8 mouse cellular contexts compared by ENCODE assay signal in genomic region chrX:161716503-161716864, GRCm38 (mm10). TPM values are rescaled to one million over a fixed set of nuclear protein-coding genes. Genes with fewer than 3 reads are reported as not detected.
DNase-seq lines count a peak whose midpoint lies in the region; ATAC-seq and TF ChIP-seq lines count a peak whose summit lies in the region.

No protein-coding gene starts in this region.

- no peak; the same call in 1 of the 2 replicates for ATAC-seq in heart, embryonic 12.5 days (ENCODE audit: insufficient number of reproducible peaks, low FRiP score)
- no peak for ATAC-seq in liver, embryonic 16.5 days (ENCODE audit: low read depth)

- H3K27me3 ChIP-seq in heart, embryonic 12.5 days (replicated peaks), result peaks cover 41% of the 10 kb centered on the region
- peaks cover 71% of the 10 kb centered on the region for H3K27me3 ChIP-seq in hindbrain, embryonic 10.5 days (ENCODE audit: insufficient read depth, poor library complexity, severe bottlenecking)
- H3K27me3 ChIP-seq in liver, embryonic 16.5 days (ENCODE audit: control insufficient read depth, insufficient read depth, low read depth, low read length), result peaks cover 27% of the 10 kb centered on the region

- no peak overlapping the region for H3K27ac ChIP-seq in heart, embryonic 12.5 days (ENCODE audit: poor library complexity, severe bottlenecking)
- H3K27ac ChIP-seq in ES-E14 (ENCODE audit: insufficient read depth, low read depth, low read length, poor library complexity, severe bottlenecking), result no peak overlapping the region
- H3K27ac ChIP-seq in hindbrain, embryonic 10.5 days, result no peak overlapping the region
- H3K27ac ChIP-seq in liver, embryonic 16.5 days (ENCODE audit: low read length), result no peak overlapping the region

- H3K9me3 ChIP-seq in heart, embryonic 12.5 days (replicated peaks), result no peaks in the 10 kb centered on the region
- no peaks in the 10 kb centered on the region for H3K9me3 ChIP-seq in ES-E14 (ENCODE audit: control insufficient read depth, insufficient read depth, low read depth, low read length)
- no peaks in the 10 kb centered on the region for H3K9me3 ChIP-seq in hindbrain, embryonic 10.5 days
- H3K9me3 ChIP-seq in liver, embryonic 16.5 days (replicated peaks; ENCODE audit: control insufficient read depth, low read length), result no peaks in the 10 kb centered on the region

- in situ Hi-C loops in ES-E14 (cut with MboI; ENCODE audit: low sequenced_read_pairs in 2 of 2, unreplicated experiment in 2 of 2), result no loop called here

- H3K4me1 ChIP-seq in heart, embryonic 12.5 days (replicated peaks), result no peaks in the 10 kb centered on the region
- H3K4me1 ChIP-seq in ES-E14 (ENCODE audit: control insufficient read depth in 2 of 2, insufficient read depth in 2 of 2, low read length in 2 of 2, poor library complexity in 1 of 2), result peaks cover 0 to 3% of the 10 kb centered on the region in 2 experiments; a peak in 1 of 4 replicates
- peaks cover 3% of the 10 kb centered on the region; the same call in 1 of the 2 replicates for H3K4me1 ChIP-seq in hindbrain, embryonic 10.5 days (replicated peaks)
- no peaks in the 10 kb centered on the region for H3K4me1 ChIP-seq in liver, embryonic 16.5 days (ENCODE audit: control insufficient read depth, low read depth, low read length)

- peak overlapping the region; percentile 97 for H3K4me2 ChIP-seq in heart, embryonic 12.5 days
- peak overlapping the region; percentile 51; the same call in 1 of the 2 replicates for H3K4me2 ChIP-seq in liver, embryonic 16.5 days (ENCODE audit: low read depth, low read length)

- WGBS in heart, embryonic 12.5 days, result 10% methylated on average over 4 of the region's 9 CpGs
- WGBS in hindbrain, embryonic 10.5 days, result 20% methylated on average over 9 of the region's 9 CpGs
- 43% methylated on average over 9 of the region's 9 CpGs for WGBS in liver, embryonic 16.5 days (ENCODE audit: insufficient replicate concordance)

- H3K4me3 ChIP-seq in heart, embryonic 12.5 days, result peak overlapping the region; percentile 75
- peak overlapping the region; percentile 56 to 72; a peak in 3 of 4 replicates for H3K4me3 ChIP-seq in ES-E14 (ENCODE audit: insufficient read depth in 1 of 2, low read depth in 1 of 2, low read length in 2 of 2, poor library complexity in 1 of 2, severe bottlenecking in 1 of 2)
- peak overlapping the region; percentile 65 for H3K4me3 ChIP-seq in hindbrain, embryonic 10.5 days
- H3K4me3 ChIP-seq in liver, embryonic 16.5 days (ENCODE audit: low read depth, low read length), result peak overlapping the region; percentile 45; the same call in 1 of the 2 replicates

- no peak for DNase-seq in heart, postnatal 4 days
- no peak for DNase-seq in ES-E14 (ENCODE audit: low read depth, low spot score)
- no peak for DNase-seq in hindbrain, embryonic 10.5 days (ENCODE audit: low spot score)
- no peak for DNase-seq in thymus, postnatal 10 days (ENCODE audit: low spot score in 2 of 2)
- DNase-seq in testis, postnatal 10 days (ENCODE audit: low spot score), result no peak
- no peak for DNase-seq in frontal cortex, postnatal 36 days (ENCODE audit: low spot score in 2 of 2)

- H3K9ac ChIP-seq in heart, embryonic 12.5 days, result peak overlapping the region; percentile 70
- H3K9ac ChIP-seq in ES-E14 (ENCODE audit: insufficient read depth, low read depth, low read length, poor library complexity, severe bottlenecking), result no peak overlapping the region; the same call in 1 of the 2 replicates
- no peak overlapping the region for H3K9ac ChIP-seq in liver, embryonic 16.5 days (ENCODE audit: low read depth, low read length)

- no peaks in the 10 kb centered on the region for H3K36me3 ChIP-seq in heart, embryonic 12.5 days
- no peaks in the 10 kb centered on the region for H3K36me3 ChIP-seq in ES-E14 (ENCODE audit: control insufficient read depth, insufficient read depth, low read length, poor library complexity, severe bottlenecking)
- no peaks in the 10 kb centered on the region for H3K36me3 ChIP-seq in hindbrain, embryonic 10.5 days
- no peaks in the 10 kb centered on the region for H3K36me3 ChIP-seq in liver, embryonic 16.5 days (ENCODE audit: control insufficient read depth, insufficient read depth)

TF ChIP-seq in ES-E14, 5 proteins besides CTCF, POLR2A, EP300 and RAD21:
- TF ChIP-seq HCFC1 (IDR thresholded peaks at IDR 0.05; ENCODE audit: borderline replicate concordance, insufficient read depth, low read length) (no peak), ZC3H11A (IDR thresholded peaks at IDR 0.05; ENCODE audit: borderline replicate concordance, low read depth, low read length) (no peak), CHD2 (IDR thresholded peaks at IDR 0.05; ENCODE audit: low read depth, low read length) (no peak), ZNF384 (IDR thresholded peaks at IDR 0.05; ENCODE audit: low read depth, low read length) (no peak), MAFK (IDR thresholded peaks at IDR 0.05; ENCODE audit: insufficient read depth, low read depth, low read length) (no peak)

RNA-seq across cellular contexts. Expression of gene Rai2, which starts 0.4 kb away (rescaled TPM):
- polyA plus RNA-seq in heart, embryonic 12.5 days (2016; fragmentation: Nextera tagmentation; extraction: Ambion mirVana), result 3.8 and 4.0 TPM in 2 replicates
- total RNA-seq in heart, postnatal 4 days (2021), result 10 to 100 TPM in 1 of 2 experiments, 1 to 10 TPM in 1; 8.9 to 10.3 TPM
- total RNA-seq in ES-E14 (2012; rRNA removed), result not detected in 2 replicates
- 3.3 and 8.4 TPM in 2 replicates for polyA plus RNA-seq in hindbrain, embryonic 10.5 days (2016; fragmentation: Nextera tagmentation; extraction: Ambion mirVana)
- 0.40 and 0.53 TPM in 2 replicates for polyA plus RNA-seq in liver, embryonic 16.5 days (2015; fragmentation: Nextera tagmentation; extraction: Ambion mirVana)
